ENCODE assay signal across 21 mouse cellular contexts in the genomic region with DNA sequence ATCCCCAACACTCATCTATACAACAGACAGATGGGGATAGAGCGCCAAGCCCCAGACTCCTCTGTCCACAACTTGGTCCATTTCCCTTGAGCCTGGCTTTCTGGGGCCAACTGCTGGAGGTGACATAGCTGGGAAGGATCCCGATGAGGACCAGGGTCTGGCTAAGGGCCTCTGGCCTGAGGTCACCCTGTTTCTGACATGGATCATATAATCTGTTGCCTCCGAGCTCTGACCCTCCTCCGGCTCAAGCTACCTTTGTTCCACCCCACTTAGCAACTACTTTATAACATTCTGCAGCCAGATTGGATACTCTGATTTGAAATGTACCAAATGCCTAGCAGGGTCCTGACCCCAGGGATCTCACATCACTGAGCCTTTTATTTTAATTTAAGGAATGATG.
DNase-seq lines count a peak whose midpoint lies in the region; ATAC-seq lines count a peak whose summit lies in the region.
"Had no signal": no experiment of that assay in that cellular context is flagged by ENCODE, and none has a peak within 500 bp of the region (broad histone marks: within the 10 kb centered on the region; RNA-seq: fewer than 3 reads in every experiment).

No protein-coding gene starts in this region.

- WGBS in hindbrain, embryonic 10.5 days: 44% methylated on average over 4 of the region's 4 CpGs
- 57% methylated on average over 4 of the region's 4 CpGs for WGBS in hindbrain, embryonic 16.5 days
- WGBS in kidney, embryonic 16.5 days: 29% methylated on average over 4 of the region's 4 CpGs

- H3K27me3 ChIP-seq in hindbrain, embryonic 10.5 days (ENCODE audit: insufficient read depth, poor library complexity, severe bottlenecking): no peaks in the 10 kb centered on the region
- no peaks in the 10 kb centered on the region for H3K27me3 ChIP-seq in hindbrain, embryonic 16.5 days (replicated peaks; ENCODE audit: control insufficient read depth, insufficient read depth, low read length)
- no peaks in the 10 kb centered on the region for H3K27me3 ChIP-seq in kidney, embryonic 16.5 days (ENCODE audit: insufficient read depth, low read length)
- H3K27me3 ChIP-seq: embryonic facial prominence, embryonic 12.5 days; forebrain, embryonic 13.5 days; heart, embryonic 12.5 days; hindbrain, embryonic 12.5 days had no signal

- DNase-seq in adrenal gland, adult 2 months: peak; percentile 23
- no peak for DNase-seq in adrenal gland, adult 8-10 months
- no peak for DNase-seq in hindbrain, embryonic 10.5 days (ENCODE audit: low spot score)
- DNase-seq in kidney, adult 11 months: no peak
- peak; percentile 23 for DNase-seq in kidney, postnatal 14 days
- DNase-seq in ovary, postnatal 10 days (ENCODE audit: low spot score): no peak
- DNase-seq: B cell, adult 2 months; cerebellum, adult 11-12 months; cerebellum, adult 9-10 months; cerebellum, postnatal 36 days; forebrain, postnatal 0 days; heart, adult 2 months had no signal

- H3K4me2 ChIP-seq in hindbrain, embryonic 16.5 days (ENCODE audit: low read length): no peak overlapping the region
- no peak overlapping the region for H3K4me2 ChIP-seq in kidney, embryonic 16.5 days (replicated peaks; ENCODE audit: low read depth, low read length)
- H3K4me2 ChIP-seq: embryonic facial prominence, embryonic 12.5 days; forebrain, embryonic 13.5 days; heart, embryonic 12.5 days; hindbrain, embryonic 12.5 days had no signal

- no peaks in the 10 kb centered on the region for H3K9me3 ChIP-seq in hindbrain, embryonic 10.5 days
- H3K9me3 ChIP-seq in hindbrain, embryonic 16.5 days (ENCODE audit: control insufficient read depth, low read length): no peaks in the 10 kb centered on the region
- H3K9me3 ChIP-seq in kidney, embryonic 16.5 days (ENCODE audit: low read length): no peaks in the 10 kb centered on the region
- H3K9me3 ChIP-seq: embryonic facial prominence, embryonic 12.5 days; forebrain, embryonic 13.5 days; G1E; heart, embryonic 12.5 days; hindbrain, embryonic 12.5 days had no signal

- peaks cover 60% of the 10 kb centered on the region for H3K4me1 ChIP-seq in hindbrain, embryonic 10.5 days (replicated peaks)
- peaks cover 15% of the 10 kb centered on the region for H3K4me1 ChIP-seq in hindbrain, embryonic 16.5 days (ENCODE audit: control insufficient read depth, insufficient read depth, low read depth, low read length)
- H3K4me1 ChIP-seq in kidney, embryonic 16.5 days (ENCODE audit: insufficient read depth, low read length): peaks cover 31% of the 10 kb centered on the region
- H3K4me1 ChIP-seq: heart, embryonic 12.5 days had no signal

- H3K36me3 ChIP-seq in hindbrain, embryonic 10.5 days: 0 out of 2 replicates have a peak, but pooled peaks cover 3% of the 10 kb centered on the region
- H3K36me3 ChIP-seq in hindbrain, embryonic 16.5 days (ENCODE audit: control insufficient read depth, insufficient read depth, low read length): no peaks in the 10 kb centered on the region
- no peaks in the 10 kb centered on the region for H3K36me3 ChIP-seq in kidney, embryonic 16.5 days (ENCODE audit: insufficient read depth, low read length)
- H3K36me3 ChIP-seq: embryonic facial prominence, embryonic 12.5 days; G1E; heart, embryonic 12.5 days; hindbrain, embryonic 12.5 days had no signal

- peak overlapping the region; percentile 92 for H3K27ac ChIP-seq in hindbrain, embryonic 10.5 days
- H3K27ac ChIP-seq in hindbrain, embryonic 16.5 days (ENCODE audit: low read depth, low read length): no peak overlapping the region
- H3K27ac ChIP-seq in kidney, embryonic 16.5 days (ENCODE audit: low read length): peak overlapping the region; percentile 41
- H3K27ac ChIP-seq: embryonic facial prominence, embryonic 12.5 days; forebrain, embryonic 13.5 days; heart, adult 2 months; hindbrain, embryonic 12.5 days; hindbrain, postnatal 0 days had no signal

- ATAC-seq in hindbrain, embryonic 16.5 days: no peak
- peak; percentile 18; the same call in 1 of the 2 replicates for ATAC-seq in kidney, embryonic 16.5 days (ENCODE audit: low FRiP score, low TSS enrichment)
- ATAC-seq: CD4-positive, CD25-positive, alpha-beta regulatory T cell, adult 4 months; forebrain, embryonic 13.5 days; forebrain, postnatal 0 days; hindbrain, postnatal 0 days had no signal

- H3K9ac ChIP-seq in hindbrain, embryonic 16.5 days (ENCODE audit: low read depth, low read length): no peak overlapping the region
- no peak overlapping the region for H3K9ac ChIP-seq in kidney, embryonic 16.5 days (replicated peaks; ENCODE audit: low read length)
- H3K9ac ChIP-seq: embryonic facial prominence, embryonic 12.5 days; forebrain, embryonic 13.5 days; forebrain, postnatal 0 days; heart, embryonic 12.5 days; hindbrain, embryonic 12.5 days had no signal

- no peak overlapping the region for H3K4me3 ChIP-seq in hindbrain, embryonic 10.5 days
- H3K4me3 ChIP-seq in hindbrain, embryonic 16.5 days (ENCODE audit: low read length): no peak overlapping the region
- H3K4me3 ChIP-seq in kidney, embryonic 16.5 days (ENCODE audit: low read length): no peak overlapping the region
- H3K4me3 ChIP-seq: embryonic facial prominence, embryonic 12.5 days; forebrain, embryonic 13.5 days; heart, adult 2 months; heart, embryonic 12.5 days; hindbrain, embryonic 12.5 days had no signal

Comparison
In these comparisons a context has a peak if more than half of its experiments do, and no peak if none do; other contexts are left out.
1. DNase-seq: peak in adrenal gland, adult 2 months (single experiment) and kidney, postnatal 14 days (single experiment); none in adrenal gland, adult 8-10 months (single experiment), hindbrain, embryonic 10.5 days (single experiment), kidney, adult 11 months (single experiment) and ovary, postnatal 10 days (single experiment).